Mouse (Mus musculus): ENCODE data around the gene Chchd3. TPM values are rescaled to one million over a fixed set of nuclear protein-coding genes. Genes with fewer than 3 reads are reported as not detected.

Chchd3 gene
- polyA plus RNA-seq, 1 experiment from 2014 or later: 135 TPM

DNA sequence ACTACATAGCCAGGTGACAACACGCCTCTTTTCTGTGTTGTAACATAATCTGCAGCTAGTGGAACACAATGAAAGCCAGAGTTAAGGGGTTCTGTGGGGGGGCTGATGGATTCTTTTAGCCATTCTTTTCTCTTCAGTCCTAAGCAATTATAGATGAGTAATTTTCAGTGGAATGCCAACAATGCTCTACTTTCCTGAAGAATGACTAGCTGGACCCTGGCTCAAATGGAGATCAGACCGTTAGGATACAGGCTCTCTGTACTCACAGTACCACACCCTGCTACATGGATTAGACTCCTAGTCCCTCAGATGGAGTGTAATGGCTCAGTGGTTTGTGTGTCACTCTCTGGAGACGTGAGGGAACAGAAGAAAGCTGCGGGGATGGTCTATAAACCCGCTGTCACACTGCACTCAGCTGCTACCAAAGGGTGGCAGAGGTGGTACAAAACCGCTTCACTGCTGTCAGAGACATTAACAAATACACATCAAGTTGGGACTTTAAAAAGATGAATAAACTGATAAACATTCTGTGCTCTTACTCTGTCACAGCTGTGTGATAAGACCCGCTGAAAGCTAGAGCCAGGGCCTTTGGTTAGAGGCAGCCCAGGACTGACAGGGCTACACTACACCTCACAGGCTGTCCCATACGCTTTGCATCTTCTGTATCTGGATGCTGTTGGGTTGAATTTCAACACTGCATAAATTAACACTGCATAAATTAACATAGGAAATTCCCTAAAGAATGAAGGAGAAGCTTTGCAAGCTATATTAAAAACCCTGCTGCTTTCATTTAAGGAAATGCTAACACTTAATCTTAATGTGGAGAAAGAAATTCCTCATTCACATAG lies 264.2 kb downstream of the Chchd3 start:
- no peaks in the 10 kb centered on the region for H3K4me1 ChIP-seq (replicated peaks; ENCODE audit: control insufficient read depth, insufficient read depth, low read length)
- H3K4me2 ChIP-seq (ENCODE audit: low read depth, low read length, severe bottlenecking): no peak overlapping the region
- no peak overlapping the region for H3K4me3 ChIP-seq (ENCODE audit: low read depth, low read length)
- H3K27ac ChIP-seq (ENCODE audit: low read depth, low read length): no peak overlapping the region
- no peak for DNase-seq (ENCODE audit: low spot score)
- H3K9ac ChIP-seq (ENCODE audit: low read length): no peak overlapping the region
- H3K36me3 ChIP-seq (ENCODE audit: control insufficient read depth, insufficient read depth, low read length): no peaks in the 10 kb centered on the region
- WGBS: 64% methylated on average over 8 of the region's 8 CpGs
- H3K27me3 ChIP-seq (ENCODE audit: control insufficient read depth, insufficient read depth, low read length): no peaks in the 10 kb centered on the region
- no peaks in the 10 kb centered on the region for H3K9me3 ChIP-seq (ENCODE audit: control insufficient read depth, low read length)
- ATAC-seq (replicated peaks; ENCODE audit: low FRiP score): peak; percentile 67; the same call in 1 of the 2 replicates

DNA sequence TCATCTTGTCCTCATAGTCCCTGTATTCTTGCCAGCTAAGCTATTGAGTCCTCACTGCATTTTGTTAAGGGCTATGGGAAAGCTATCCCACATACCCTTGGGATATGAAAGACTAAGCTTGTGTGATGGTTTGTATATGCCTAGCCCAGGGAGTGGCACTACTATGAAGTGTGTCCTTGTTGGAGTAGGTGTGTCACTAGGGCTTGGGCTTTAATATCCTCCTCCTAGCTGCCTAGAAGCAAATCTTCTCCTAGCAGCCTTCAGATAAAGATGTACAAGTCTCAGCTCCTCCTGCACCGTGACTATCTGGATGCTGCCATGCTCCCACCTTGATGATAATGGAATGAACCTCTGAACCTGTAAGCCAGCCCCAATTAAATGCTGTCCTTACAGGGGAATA lies 266.5 kb downstream of the Chchd3 start:
- 97% methylated on average over 1 of the region's 1 CpGs for WGBS
- no peak overlapping the region for H3K9ac ChIP-seq (ENCODE audit: low read length)
- H3K4me1 ChIP-seq (replicated peaks; ENCODE audit: control insufficient read depth, insufficient read depth, low read length): no peaks in the 10 kb centered on the region
- H3K27ac ChIP-seq (ENCODE audit: low read depth, low read length): no peak overlapping the region
- no peaks in the 10 kb centered on the region for H3K36me3 ChIP-seq (ENCODE audit: control insufficient read depth, insufficient read depth, low read length)
- ATAC-seq (replicated peaks; ENCODE audit: low FRiP score): no peak
- H3K9me3 ChIP-seq (ENCODE audit: control insufficient read depth, low read length): no peaks in the 10 kb centered on the region
- H3K27me3 ChIP-seq (ENCODE audit: control insufficient read depth, insufficient read depth, low read length): no peaks in the 10 kb centered on the region
- no peak for DNase-seq (ENCODE audit: low spot score)
- no peak overlapping the region for H3K4me2 ChIP-seq (ENCODE audit: low read depth, low read length, severe bottlenecking)
- no peak overlapping the region for H3K4me3 ChIP-seq (ENCODE audit: low read depth, low read length)

DNA sequence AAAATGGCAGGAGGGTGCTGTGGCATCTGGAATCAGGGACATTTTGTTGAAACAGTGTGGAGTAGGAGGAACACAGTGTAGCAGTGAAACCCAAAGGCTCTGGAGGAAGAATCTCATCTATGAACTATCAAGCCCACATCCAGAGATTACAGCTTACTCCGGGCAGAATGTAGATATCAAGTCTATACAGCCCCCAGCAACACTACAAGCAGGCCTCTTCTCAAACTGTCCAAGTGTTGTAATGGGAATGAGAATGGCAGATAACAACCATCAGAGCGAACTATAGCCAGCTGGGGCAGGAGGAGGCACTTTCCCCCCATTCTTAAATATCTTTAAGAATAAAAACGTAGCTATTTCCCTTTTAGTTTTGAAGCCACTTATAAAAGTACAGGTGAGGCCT lies 266.9 kb downstream of the Chchd3 start:
- Histone ChIP-seq H3K27me3 (ENCODE audit: control insufficient read depth, insufficient read depth, low read length) (no peaks in the 10 kb centered on the region), H3K4me2 (ENCODE audit: low read depth, low read length, severe bottlenecking) (no peak overlapping the region), H3K4me1 (replicated peaks; ENCODE audit: control insufficient read depth, insufficient read depth, low read length) (no peaks in the 10 kb centered on the region), H3K36me3 (ENCODE audit: control insufficient read depth, insufficient read depth, low read length) (no peaks in the 10 kb centered on the region), H3K4me3 (ENCODE audit: low read depth, low read length) (no peak overlapping the region), H3K9me3 (ENCODE audit: control insufficient read depth, low read length) (no peaks in the 10 kb centered on the region), H3K9ac (ENCODE audit: low read length) (no peak overlapping the region), H3K27ac (ENCODE audit: low read depth, low read length) (no peak overlapping the region)
- no peak for DNase-seq (ENCODE audit: low spot score)
- WGBS: 92% methylated on average over 3 of the region's 3 CpGs
- no peak for ATAC-seq (replicated peaks; ENCODE audit: low FRiP score)

DNA sequence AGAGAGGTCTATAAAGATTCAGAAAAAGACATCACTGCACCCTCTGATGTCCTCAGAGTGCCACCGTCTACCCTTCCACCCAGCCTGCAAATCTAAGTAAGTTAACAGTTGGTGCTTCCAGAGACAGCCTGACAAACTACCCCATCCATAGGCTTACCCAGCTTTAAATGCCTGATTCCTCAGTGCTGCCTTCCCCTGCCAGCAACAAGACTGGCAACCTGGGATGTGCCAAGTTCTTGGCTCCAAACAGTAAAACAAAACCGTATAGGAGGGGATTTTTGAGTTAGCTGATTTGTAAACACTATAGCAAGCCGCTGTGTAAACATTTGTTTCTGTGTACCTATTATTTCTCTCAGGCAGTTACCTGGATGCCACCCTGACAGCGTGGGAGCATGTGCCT lies 269.6 kb downstream of the Chchd3 start:
- ATAC-seq (replicated peaks; ENCODE audit: low FRiP score): no peak
- Histone ChIP-seq H3K4me2 (ENCODE audit: low read depth, low read length, severe bottlenecking) (no peak overlapping the region), H3K4me1 (replicated peaks; ENCODE audit: control insufficient read depth, insufficient read depth, low read length) (no peaks in the 10 kb centered on the region), H3K36me3 (ENCODE audit: control insufficient read depth, insufficient read depth, low read length) (no peaks in the 10 kb centered on the region), H3K27ac (ENCODE audit: low read depth, low read length) (no peak overlapping the region), H3K9ac (ENCODE audit: low read length) (no peak overlapping the region), H3K4me3 (ENCODE audit: low read depth, low read length) (no peak overlapping the region), H3K9me3 (ENCODE audit: control insufficient read depth, low read length) (no peaks in the 10 kb centered on the region), H3K27me3 (ENCODE audit: control insufficient read depth, insufficient read depth, low read length) (no peaks in the 10 kb centered on the region)
- peak; percentile 33 for DNase-seq (ENCODE audit: low spot score)
- WGBS: 84% methylated on average over 4 of the region's 4 CpGs

DNA sequence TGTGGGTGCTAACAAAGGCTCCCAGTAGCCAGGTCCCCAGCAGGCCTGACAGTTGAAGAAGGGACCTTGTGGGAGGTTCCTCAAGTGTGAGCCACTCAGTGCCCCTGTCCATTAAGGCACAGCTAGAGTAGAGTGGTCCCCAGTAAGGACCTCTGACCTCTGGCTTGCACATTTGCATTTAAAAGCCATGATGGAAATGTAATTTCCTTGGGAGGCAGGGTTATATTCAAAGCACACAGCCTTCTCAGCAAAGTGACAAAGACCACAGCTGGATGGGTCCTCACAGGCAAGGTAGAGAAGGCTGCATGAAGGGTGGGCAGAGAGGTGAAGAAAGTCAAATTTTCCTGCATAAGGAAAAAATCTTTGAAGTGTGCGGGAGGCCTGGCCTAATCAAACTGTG lies 272.7 kb downstream of the Chchd3 start:
- H3K9ac ChIP-seq (ENCODE audit: low read length): no peak overlapping the region
- no peak for ATAC-seq (replicated peaks; ENCODE audit: low FRiP score)
- WGBS: 45% methylated on average over 1 of the region's 1 CpGs
- H3K4me1 ChIP-seq (replicated peaks; ENCODE audit: control insufficient read depth, insufficient read depth, low read length): no peaks in the 10 kb centered on the region
- no peak overlapping the region for H3K4me2 ChIP-seq (ENCODE audit: low read depth, low read length, severe bottlenecking)
- H3K4me3 ChIP-seq (ENCODE audit: low read depth, low read length): no peak overlapping the region
- H3K9me3 ChIP-seq (ENCODE audit: control insufficient read depth, low read length): no peaks in the 10 kb centered on the region
- DNase-seq (ENCODE audit: low spot score): no peak
- H3K27ac ChIP-seq (ENCODE audit: low read depth, low read length): no peak overlapping the region
- H3K27me3 ChIP-seq (ENCODE audit: control insufficient read depth, insufficient read depth, low read length): no peaks in the 10 kb centered on the region
- H3K36me3 ChIP-seq (ENCODE audit: control insufficient read depth, insufficient read depth, low read length): no peaks in the 10 kb centered on the region

DNA sequence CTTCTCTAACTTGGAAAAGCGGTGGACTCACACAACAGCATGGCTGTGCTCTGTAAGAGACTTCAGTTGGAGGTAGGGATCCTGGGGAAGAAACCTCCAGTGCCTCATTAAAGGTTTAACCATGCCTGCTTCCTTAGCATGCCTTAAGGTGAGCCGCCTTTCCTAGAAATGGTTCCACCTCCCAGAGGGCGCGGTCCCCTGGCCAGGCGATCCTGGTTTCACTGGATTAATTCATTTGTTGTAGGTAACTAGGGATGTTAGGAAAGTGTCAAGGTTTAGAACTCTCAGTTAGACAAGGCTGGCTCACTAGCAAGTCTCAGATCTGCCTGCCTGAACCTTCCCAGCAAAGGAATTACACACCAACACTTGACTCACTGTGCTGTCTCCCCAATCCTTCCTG lies 273.9 kb downstream of the Chchd3 start:
- no peak for ATAC-seq (replicated peaks; ENCODE audit: low FRiP score)
- H3K9me3 ChIP-seq (ENCODE audit: control insufficient read depth, low read length): no peaks in the 10 kb centered on the region
- no peak overlapping the region for H3K4me2 ChIP-seq (ENCODE audit: low read depth, low read length, severe bottlenecking)
- WGBS: 91% methylated on average over 5 of the region's 5 CpGs
- no peak overlapping the region for H3K27ac ChIP-seq (ENCODE audit: low read depth, low read length)
- H3K4me1 ChIP-seq (replicated peaks; ENCODE audit: control insufficient read depth, insufficient read depth, low read length): no peaks in the 10 kb centered on the region
- H3K9ac ChIP-seq (ENCODE audit: low read length): no peak overlapping the region
- H3K27me3 ChIP-seq (ENCODE audit: control insufficient read depth, insufficient read depth, low read length): no peaks in the 10 kb centered on the region
- DNase-seq (ENCODE audit: low spot score): no peak
- H3K4me3 ChIP-seq (ENCODE audit: low read depth, low read length): no peak overlapping the region
- H3K36me3 ChIP-seq (ENCODE audit: control insufficient read depth, insufficient read depth, low read length): no peaks in the 10 kb centered on the region

DNA sequence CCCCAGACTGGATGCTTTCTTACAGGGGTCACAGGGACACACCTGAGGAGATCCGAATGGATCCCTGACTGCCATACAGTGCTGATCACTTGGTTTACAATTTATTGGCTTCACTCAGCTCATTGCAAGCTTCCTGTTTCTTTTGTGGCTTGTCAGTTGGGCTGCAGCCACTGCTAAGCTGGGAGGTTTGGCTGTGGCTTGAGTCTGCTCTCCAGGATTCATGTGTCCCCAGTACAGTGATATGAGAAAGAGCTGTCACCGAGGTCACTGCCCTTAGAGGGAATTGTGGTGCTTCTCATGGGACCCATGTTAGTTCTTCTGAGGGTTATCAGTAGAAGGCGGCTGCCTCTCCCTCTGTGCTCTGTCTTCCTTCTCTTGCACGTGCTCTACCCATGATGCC lies 277.0 kb downstream of the Chchd3 start:
- DNase-seq (ENCODE audit: low spot score) (peak; percentile 30), ATAC-seq (replicated peaks; ENCODE audit: low FRiP score) (no peak)
- no peak overlapping the region for H3K9ac ChIP-seq (ENCODE audit: low read length)
- no peak overlapping the region for H3K4me2 ChIP-seq (ENCODE audit: low read depth, low read length, severe bottlenecking)
- H3K4me3 ChIP-seq (ENCODE audit: low read depth, low read length): no peak overlapping the region
- H3K27ac ChIP-seq (ENCODE audit: low read depth, low read length): no peak overlapping the region
- H3K36me3 ChIP-seq (ENCODE audit: control insufficient read depth, insufficient read depth, low read length): no peaks in the 10 kb centered on the region
- no peaks in the 10 kb centered on the region for H3K9me3 ChIP-seq (ENCODE audit: control insufficient read depth, low read length)
- WGBS: 93% methylated on average over 4 of the region's 4 CpGs
- H3K27me3 ChIP-seq (ENCODE audit: control insufficient read depth, insufficient read depth, low read length): no peaks in the 10 kb centered on the region
- no peaks in the 10 kb centered on the region for H3K4me1 ChIP-seq (replicated peaks; ENCODE audit: control insufficient read depth, insufficient read depth, low read length)

DNA sequence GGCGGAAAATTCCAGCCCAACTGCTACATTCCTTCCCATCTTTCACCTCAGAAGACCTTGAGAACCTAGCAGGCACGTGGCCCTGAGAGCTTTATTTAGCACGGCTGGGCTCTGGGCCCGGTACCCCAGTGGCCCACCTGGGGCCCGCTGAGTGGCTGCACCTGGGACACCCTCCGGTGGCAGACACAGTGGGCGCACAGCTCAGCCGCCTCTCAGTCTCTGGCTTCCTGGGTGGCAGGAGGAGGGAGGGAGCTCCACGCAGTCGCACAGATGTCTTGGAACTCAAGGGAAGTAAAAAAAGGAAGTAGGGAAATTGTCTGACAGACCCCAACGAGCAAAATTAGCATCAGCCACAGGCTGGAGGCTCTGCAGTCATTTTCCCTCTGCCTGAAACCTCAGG lies 279.5 kb downstream of the Chchd3 start:
- Histone ChIP-seq H3K9me3 (ENCODE audit: control insufficient read depth, low read length) (no peaks in the 10 kb centered on the region), H3K36me3 (ENCODE audit: control insufficient read depth, insufficient read depth, low read length) (no peaks in the 10 kb centered on the region), H3K27ac (ENCODE audit: low read depth, low read length) (no peak overlapping the region), H3K27me3 (ENCODE audit: control insufficient read depth, insufficient read depth, low read length) (no peaks in the 10 kb centered on the region), H3K4me3 (ENCODE audit: low read depth, low read length) (no peak overlapping the region), H3K4me2 (ENCODE audit: low read depth, low read length, severe bottlenecking) (no peak overlapping the region), H3K9ac (ENCODE audit: low read length) (no peak overlapping the region), H3K4me1 (replicated peaks; ENCODE audit: control insufficient read depth, insufficient read depth, low read length) (no peaks in the 10 kb centered on the region)
- DNase-seq (ENCODE audit: low spot score) (no peak), ATAC-seq (replicated peaks; ENCODE audit: low FRiP score) (no peak)
- WGBS: 24% methylated on average over 11 of the region's 11 CpGs

DNA sequence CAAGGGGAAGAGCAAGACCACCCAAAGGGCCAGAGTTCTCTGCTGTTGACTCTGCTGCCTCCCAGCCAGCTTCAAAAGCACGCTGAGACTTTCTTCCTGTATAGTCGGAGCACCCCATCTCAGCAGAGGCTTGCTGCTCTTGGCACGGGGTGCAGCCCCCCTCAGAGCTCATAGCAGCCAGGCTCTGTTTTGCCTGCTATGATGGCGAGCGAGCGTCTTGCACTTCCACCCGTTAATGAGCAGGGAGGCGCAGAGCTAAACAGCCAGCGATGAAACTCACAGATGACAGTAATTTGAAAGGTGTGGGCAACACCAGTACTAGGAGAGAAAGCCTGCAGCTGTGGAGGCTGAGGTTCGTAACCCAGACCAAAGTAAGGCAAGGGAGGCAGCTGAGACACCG lies 283.7 kb downstream of the Chchd3 start:
- Histone ChIP-seq H3K27ac (ENCODE audit: low read depth, low read length) (no peak overlapping the region), H3K9ac (ENCODE audit: low read length) (no peak overlapping the region), H3K36me3 (ENCODE audit: control insufficient read depth, insufficient read depth, low read length) (no peaks in the 10 kb centered on the region), H3K4me2 (ENCODE audit: low read depth, low read length, severe bottlenecking) (no peak overlapping the region), H3K9me3 (ENCODE audit: control insufficient read depth, low read length) (no peaks in the 10 kb centered on the region), H3K4me3 (ENCODE audit: low read depth, low read length) (no peak overlapping the region), H3K27me3 (ENCODE audit: control insufficient read depth, insufficient read depth, low read length) (no peaks in the 10 kb centered on the region), H3K4me1 (replicated peaks; ENCODE audit: control insufficient read depth, insufficient read depth, low read length) (no peaks in the 10 kb centered on the region)
- DNase-seq (ENCODE audit: low spot score) (no peak), ATAC-seq (replicated peaks; ENCODE audit: low FRiP score) (no peak)
- WGBS: 69% methylated on average over 11 of the region's 11 CpGs
